Mouse (Mus musculus): ENCODE measurements around the gene Usp34.
"Not testable (repeated sequence)": the region's sequence is repeated elsewhere in the genome, so short reads cannot be mapped to it uniquely, and the experiment has no call there.

Usp34 gene

GRCm38 (mm10) chr11:23497718-23498509 is 191.2 kb downstream of the Usp34 start, which contains the start of gene Ahsa2:
TSS of gene Ahsa2 (minus strand) at chr11:23498030.
- DNase-seq (ENCODE audit: low spot score in 2 of 2) = peak; percentile 98 to 100

GRCm38 (mm10) chr11:23498609-23499008 is 191.9 kb downstream of the Usp34 start:
- DNase-seq (ENCODE audit: low spot score in 2 of 2) = no peak

- DNase-seq (ENCODE audit: low spot score in 2 of 2) = not testable (repeated sequence)
These were observed 198.1 kb downstream of the Usp34 start for GRCm38 (mm10) chr11:23504801-23505200.

GRCm38 (mm10) chr11:23514785-23515184 is 208.1 kb downstream of the Usp34 start:
- DNase-seq (ENCODE audit: low spot score in 2 of 2) = not testable (repeated sequence)

- no peak for DNase-seq (ENCODE audit: low spot score in 2 of 2)
These were observed 208.6 kb downstream of the Usp34 start for GRCm38 (mm10) chr11:23515315-23515714.

GRCm38 (mm10) chr11:23518981-23519380 is 212.3 kb downstream of the Usp34 start:
- DNase-seq (ENCODE audit: low spot score in 2 of 2) = no peak

GRCm38 (mm10) chr11:23520473-23521205 is 213.9 kb downstream of the Usp34 start, which contains the start of gene 1700093K21Rik:
TSS of gene 1700093K21Rik (minus strand) at chr11:23521155.
- no peak for DNase-seq (ENCODE audit: low spot score in 2 of 2)

GRCm38 (mm10) chr11:23537446-23537845 is 230.8 kb downstream of the Usp34 start:
- DNase-seq (ENCODE audit: low spot score in 2 of 2) = no peak
